Mouse (Mus musculus): ENCODE measurements around the gene Ifi27. TPM values are rescaled to one million over a fixed set of nuclear protein-coding genes. Genes with fewer than 3 reads are reported as not detected.

The Ifi27 gene
- total and polyA plus RNA-seq, 3 experiments = 56.3 to 210 (median 68.8) TPM

GRCm38 (mm10) chr12:103486726-103487125, 52.7 kb downstream of the Ifi27 start:
- H3K27ac ChIP-seq = peak overlapping the region; percentile 79

GRCm38 (mm10) chr12:103487276-103487675, 53.3 kb downstream of the Ifi27 start:
- Histone ChIP-seq H3K9ac (ENCODE audit: low read depth, low read length) (no peak overlapping the region), H3K79me2 (replicated peaks; ENCODE audit: control insufficient read depth, insufficient read depth, low read length) (no peaks in the 10 kb centered on the region), H3K27ac (peak overlapping the region; percentile 79), H3K4me1 (ENCODE audit: control insufficient read depth, insufficient read depth, low read length) (peaks cover 12% of the 10 kb centered on the region), H3K36me3 (ENCODE audit: control insufficient read depth, insufficient read depth, low read length) (peaks cover 7% of the 10 kb centered on the region; the same call in 1 of the 2 replicates), H3K4me3 (no peak overlapping the region), H3K27me3 (ENCODE audit: control insufficient read depth, insufficient read depth, low read length) (no peaks in the 10 kb centered on the region)
- intact Hi-C loops (cut with DNase I) = loop anchor here (1.0 kb wide), 1 partner anchor 59 kb away; no protein-coding TSS in a partner anchor
- peak; percentile 60 to 76 for DNase-seq
- 6% methylated on average over 4 of the region's 4 CpGs for WGBS
- no peak for TF ChIP-seq CTCF (IDR thresholded peaks at IDR 0.05)
- peak; percentile 78; the same call in 1 of the 2 replicates for TF ChIP-seq EP300 (IDR thresholded peaks at IDR 0.05; ENCODE audit: insufficient read depth, low read depth, low read length)

More at GRCm38 (mm10) chr12:103486726-103487125, 52.7 kb downstream of the Ifi27 start:
- peaks cover 7% of the 10 kb centered on the region; the same call in 1 of the 2 replicates for H3K36me3 ChIP-seq (ENCODE audit: control insufficient read depth, insufficient read depth, low read length)
- no peak overlapping the region for H3K4me3 ChIP-seq
- peaks cover 12% of the 10 kb centered on the region for H3K4me1 ChIP-seq (ENCODE audit: control insufficient read depth, insufficient read depth, low read length)
- no peaks in the 10 kb centered on the region for H3K27me3 ChIP-seq (ENCODE audit: control insufficient read depth, insufficient read depth, low read length)
- no peak overlapping the region for H3K9ac ChIP-seq (ENCODE audit: low read depth, low read length)
- H3K79me2 ChIP-seq (replicated peaks; ENCODE audit: control insufficient read depth, insufficient read depth, low read length) = no peaks in the 10 kb centered on the region
- 74% methylated on average over 1 of the region's 1 CpGs for WGBS
- DNase-seq = peak; percentile 41 to 57
- intact Hi-C loops (cut with DNase I) = loop anchor here (1.0 kb wide), 1 partner anchor 58 kb away; no protein-coding TSS in a partner anchor
- TF ChIP-seq CTCF (IDR thresholded peaks at IDR 0.05) (no peak), POLR2A (IDR thresholded peaks at IDR 0.05; ENCODE audit: insufficient read depth, low read depth, low read length) (no peak)

- no peak overlapping the region for H3K9ac ChIP-seq (ENCODE audit: low read depth, low read length)
- intact Hi-C loops (cut with DNase I) = loop anchor here (1.0 kb wide), 1 partner anchor 59 kb away; no protein-coding TSS in a partner anchor
- H3K36me3 ChIP-seq (ENCODE audit: control insufficient read depth, insufficient read depth, low read length) = peaks cover 7% of the 10 kb centered on the region; the same call in 1 of the 2 replicates
- H3K4me1 ChIP-seq (ENCODE audit: control insufficient read depth, insufficient read depth, low read length) = peaks cover 13% of the 10 kb centered on the region
- peak overlapping the region; percentile 79 for H3K27ac ChIP-seq
- no peaks in the 10 kb centered on the region for H3K27me3 ChIP-seq (ENCODE audit: control insufficient read depth, insufficient read depth, low read length)
- no peak for DNase-seq
- no peak overlapping the region for H3K4me3 ChIP-seq
- H3K79me2 ChIP-seq (replicated peaks; ENCODE audit: control insufficient read depth, insufficient read depth, low read length) = no peaks in the 10 kb centered on the region
- 42% methylated on average over 2 of the region's 2 CpGs for WGBS
- no peak for TF ChIP-seq EP300 (IDR thresholded peaks at IDR 0.05; ENCODE audit: insufficient read depth, low read depth, low read length)
- TF ChIP-seq POLR2A (IDR thresholded peaks at IDR 0.05; ENCODE audit: insufficient read depth, low read depth, low read length) = no peak
- TF ChIP-seq CTCF (IDR thresholded peaks at IDR 0.05) = no peak
Observed at GRCm38 (mm10) chr12:103487750-103488149, 53.7 kb downstream of the Ifi27 start.

Other genes starting within 250 kb of the Ifi27 start
- under 1 TPM; 0.29 to 0.43 TPM for gene Prima1, start 192.1 kb upstream of the Ifi27 start, total RNA-seq (2021)
- gene Prima1, start 192.1 kb upstream of the Ifi27 start, polyA plus RNA-seq (2012; rRNA removed) = 0.53 and 1.4 TPM in 2 replicates
- not detected for gene Fam181a, start 123.2 kb upstream of the Ifi27 start, total RNA-seq (2021)
- gene Fam181a, start 123.2 kb upstream of the Ifi27 start, polyA plus RNA-seq (2012; rRNA removed) = not detected in 2 replicates
- gene Asb2, start 78.2 kb upstream of the Ifi27 start, total RNA-seq (2021) = 100 to 1,000 TPM; 419 to 533 TPM
- 505 and 541 TPM in 2 replicates for gene Asb2, start 78.2 kb upstream of the Ifi27 start, polyA plus RNA-seq (2012; rRNA removed)
- gene Otub2, start 45.5 kb upstream of the Ifi27 start, total RNA-seq (2021) = 1 to 10 TPM; 3.1 to 3.2 TPM
- 4.1 and 6.4 TPM in 2 replicates for gene Otub2, start 45.5 kb upstream of the Ifi27 start, polyA plus RNA-seq (2012; rRNA removed)
- 1 to 10 TPM; 1.4 to 1.6 TPM for gene 9330161L09Rik, start 26.4 kb upstream of the Ifi27 start, total RNA-seq (2021)
- gene 9330161L09Rik, start 26.4 kb upstream of the Ifi27 start, polyA plus RNA-seq (2012; rRNA removed) = 0.61 and 1.00 TPM in 2 replicates
- 10 to 100 TPM; 85.3 to 89.3 TPM for gene Ddx24, start 8.4 kb upstream of the Ifi27 start, total RNA-seq (2021)
- gene Ddx24, start 8.4 kb upstream of the Ifi27 start, polyA plus RNA-seq (2012; rRNA removed) = 30.2 and 46.0 TPM in 2 replicates
- 10 to 100 TPM; 31.8 to 43.8 TPM for gene Ifi27l2a, start 9.5 kb downstream of the Ifi27 start, total RNA-seq (2021)
- 265 and 388 TPM in 2 replicates for gene Ifi27l2a, start 9.5 kb downstream of the Ifi27 start, polyA plus RNA-seq (2012; rRNA removed)
- gene Ifi27l2b, start 23.0 kb downstream of the Ifi27 start, total RNA-seq (2021) = not detected
- gene Ifi27l2b, start 23.0 kb downstream of the Ifi27 start, polyA plus RNA-seq (2012; rRNA removed) = 0.29 TPM in 1 of 2 replicates, not detected in the other
- gene Ppp4r4, start 98.1 kb downstream of the Ifi27 start, total RNA-seq (2021) = under 1 TPM; 0.16 to 0.37 TPM
- gene Ppp4r4, start 98.1 kb downstream of the Ifi27 start, polyA plus RNA-seq (2012; rRNA removed) = 0.06 and 0.29 TPM in 2 replicates
- not detected for gene Serpina10, start 197.2 kb downstream of the Ifi27 start, total RNA-seq (2021)
- not detected in 2 replicates for gene Serpina10, start 197.2 kb downstream of the Ifi27 start, polyA plus RNA-seq (2012; rRNA removed)
- not detected for gene Serpina6, start 223.0 kb downstream of the Ifi27 start, total RNA-seq (2021)
- 0.12 TPM in 1 of 2 replicates, not detected in the other for gene Serpina6, start 223.0 kb downstream of the Ifi27 start, polyA plus RNA-seq (2012; rRNA removed)
- gene Serpina16, start 241.9 kb downstream of the Ifi27 start, total RNA-seq (2021) = not detected
- not detected in 2 replicates for gene Serpina16, start 241.9 kb downstream of the Ifi27 start, polyA plus RNA-seq (2012; rRNA removed)

Measured in heart, adult 2 months (tissue).